Mouse (Mus musculus) heart, postnatal 4 days (tissue): ENCODE measurements at regions not wholly inside any gene's neighbourhood (a gene's known extent, or its start where the extent isn't known, plus 50 kb on each side); places are given as distances from the start of the nearest gene placed in this dataset.

Source experiments
- DNase-seq: peaks from one replicate; pipeline ENCODE4 v3.0.0; 2021

DNA sequence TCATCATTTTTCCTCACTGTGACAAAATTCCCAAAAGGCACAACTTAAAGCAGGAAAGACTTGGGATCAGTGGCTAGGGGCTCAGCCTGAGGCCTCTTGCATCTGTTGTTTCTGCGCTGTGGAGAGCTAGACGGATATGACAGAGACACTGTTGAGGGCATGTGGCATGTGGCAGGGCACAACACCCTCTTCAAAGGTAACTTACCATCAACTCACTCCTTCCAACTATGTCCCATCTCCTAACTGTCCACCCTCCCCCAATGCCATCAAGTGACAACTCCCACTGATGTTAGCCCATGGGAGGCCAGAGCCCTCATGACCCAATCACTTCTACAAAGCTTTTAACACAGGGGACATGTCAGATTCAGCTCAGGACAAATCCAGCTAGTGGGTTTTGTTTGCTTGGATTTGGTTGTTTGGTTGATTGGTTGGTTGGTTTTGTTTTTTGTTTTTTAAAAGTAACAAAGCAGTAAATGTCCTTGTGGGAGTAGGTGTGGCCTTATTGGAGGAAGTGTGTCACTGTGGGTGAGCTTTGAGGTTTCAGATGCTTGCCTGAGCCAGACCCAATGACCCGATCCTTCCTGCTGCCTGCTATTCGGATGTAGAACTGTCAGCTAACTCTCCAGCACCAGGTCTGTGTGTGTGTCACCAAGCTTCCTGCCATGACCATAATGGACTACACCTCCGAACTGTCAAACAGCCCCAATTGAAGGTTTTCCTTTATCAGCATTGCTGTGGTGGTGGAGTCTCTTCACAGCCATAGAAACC is 53.2 kb upstream of the Lef1 start:
- no peak for DNase-seq

DNA sequence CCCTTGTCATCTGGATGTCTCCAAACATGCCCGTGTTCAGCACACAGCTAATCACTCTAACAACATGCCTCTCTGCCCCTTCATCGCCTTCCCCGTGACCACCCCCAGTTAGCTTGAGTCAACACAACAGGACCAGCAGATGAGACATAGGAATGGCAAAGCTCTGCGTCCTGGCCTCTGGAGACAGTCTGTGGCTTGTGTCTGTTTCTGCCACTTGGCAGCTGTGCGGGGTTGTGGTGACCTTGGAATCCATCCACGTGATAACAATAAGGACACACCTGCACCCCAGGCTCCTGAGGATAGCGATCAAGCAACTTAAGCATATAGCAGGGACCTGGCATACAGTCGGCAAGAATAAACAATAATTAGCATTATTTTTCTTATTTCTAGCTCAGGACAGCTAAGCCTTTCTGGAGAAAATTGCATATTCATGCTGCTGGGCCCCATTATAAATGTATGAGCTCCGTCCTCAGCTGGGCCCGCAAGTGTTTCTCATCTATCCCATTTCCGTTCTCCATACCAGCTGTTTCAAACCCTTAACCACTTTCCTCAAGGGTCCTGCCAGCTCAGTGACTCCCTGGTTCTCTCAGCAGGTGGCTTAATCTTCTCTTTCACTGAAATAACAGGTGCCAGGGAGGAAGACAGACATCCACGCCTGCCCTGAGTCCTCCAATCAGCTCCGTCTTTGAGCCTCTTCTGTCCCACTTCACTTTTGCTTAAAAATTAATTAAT is 55.9 kb upstream of the Lef1 start:
- no peak for DNase-seq

DNA sequence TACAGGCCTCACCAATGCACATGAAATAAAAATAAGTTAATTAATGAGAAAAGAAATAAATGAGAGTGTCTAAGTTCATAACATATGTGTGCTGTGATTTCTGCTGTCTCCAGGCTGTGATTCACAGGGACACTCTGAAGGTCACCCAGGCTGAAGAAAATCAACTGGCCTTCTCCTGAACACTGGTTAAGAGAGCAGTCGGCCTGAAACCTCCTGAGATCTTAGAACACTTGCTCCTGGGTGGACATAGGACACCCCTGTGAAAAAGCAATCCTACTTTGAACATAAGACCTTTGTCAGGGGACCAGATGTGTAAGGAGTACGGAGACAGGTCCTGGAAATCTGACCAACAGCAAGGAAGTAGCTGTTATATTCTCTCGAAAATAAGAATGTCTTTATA is 62.6 kb upstream of the Lef1 start:
- no peak for DNase-seq

DNA sequence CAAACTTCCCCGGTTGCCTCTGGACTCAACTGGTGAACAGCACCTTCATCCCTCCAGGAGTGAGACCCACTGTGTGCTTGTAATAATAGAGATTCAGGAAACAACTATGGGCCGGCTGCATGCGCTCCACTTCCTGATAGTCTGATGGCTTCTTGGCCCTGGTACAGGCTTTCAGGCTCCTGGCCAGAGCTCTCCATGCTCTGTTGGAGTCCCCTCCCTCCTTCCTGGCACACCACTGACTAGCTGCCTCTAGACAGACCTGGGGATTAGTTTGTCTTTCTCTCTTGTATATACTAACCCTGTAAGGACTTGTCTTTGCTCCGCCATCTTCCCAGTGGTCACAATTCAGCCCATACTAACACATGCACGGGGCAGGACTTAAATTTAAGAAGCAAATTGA is 63.9 kb upstream of the Lef1 start:
- DNase-seq, result peak; percentile 68

DNA sequence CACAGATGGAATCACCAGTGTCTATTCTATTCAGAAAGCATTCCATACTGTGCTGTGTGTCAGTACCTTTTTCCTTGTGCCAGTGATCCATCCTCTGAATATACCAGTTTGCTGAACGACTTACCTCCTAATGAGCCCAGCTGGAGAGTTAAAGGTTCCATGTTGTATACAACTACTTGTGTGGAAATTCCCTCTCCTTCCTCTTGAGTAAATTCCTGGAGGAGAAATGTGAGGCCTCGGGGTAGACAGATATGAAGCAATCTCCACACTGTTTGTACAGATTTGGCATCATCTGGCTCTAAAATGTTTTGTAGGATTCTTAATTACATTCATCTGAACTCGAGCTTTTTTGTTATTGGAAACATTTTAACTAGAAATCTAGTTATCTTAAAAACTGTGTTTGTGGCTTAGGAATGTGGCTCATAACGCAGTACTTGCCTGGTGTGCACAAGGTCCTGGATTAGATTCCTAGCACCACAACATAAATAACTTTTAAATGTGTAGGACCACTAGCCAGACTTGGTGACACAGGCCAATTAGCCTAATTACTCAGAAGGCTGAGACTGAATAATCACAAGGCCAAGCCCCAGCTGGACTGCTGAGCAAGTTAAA is 70.0 kb upstream of the Lef1 start:
- no peak for DNase-seq

DNA sequence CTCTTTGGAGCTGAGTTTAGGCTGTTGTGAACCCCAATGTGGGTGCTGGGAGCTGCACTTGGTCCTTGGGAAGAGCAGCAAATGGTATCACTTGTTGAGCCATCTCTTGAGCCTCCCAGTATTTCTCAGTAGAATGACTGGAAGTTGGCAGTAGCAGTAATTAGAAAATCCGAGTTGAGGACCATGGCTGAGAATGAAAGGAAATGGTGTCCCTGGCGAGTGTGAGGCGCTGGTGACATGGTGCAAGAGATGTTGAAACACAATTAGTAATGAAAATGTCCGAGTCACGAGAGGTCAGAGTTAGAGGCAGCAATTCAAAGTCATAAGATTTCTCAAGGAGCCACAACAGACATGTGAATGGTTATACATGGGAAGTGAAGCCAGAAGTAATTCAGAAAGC is 73.2 kb upstream of the Lef1 start:
- no peak for DNase-seq

DNA sequence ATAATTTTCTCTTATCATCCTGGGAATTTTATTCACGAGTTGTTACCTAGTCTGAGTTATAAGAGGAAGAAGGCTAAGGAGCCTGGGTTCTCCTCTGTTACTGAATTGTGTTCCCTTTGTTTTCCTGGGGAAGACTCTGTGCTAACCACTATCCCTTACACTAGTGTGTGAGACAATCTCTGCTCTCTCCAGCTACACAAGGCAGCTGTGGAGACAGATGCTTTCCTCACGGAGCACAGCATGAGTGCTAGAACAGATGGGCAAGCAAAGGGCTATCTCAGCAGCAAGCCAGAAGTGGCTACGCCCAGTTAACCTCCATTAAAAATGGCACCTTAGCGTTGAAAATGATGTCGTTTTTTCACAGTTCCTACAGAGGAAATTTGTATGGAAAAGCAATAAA is 75.5 kb upstream of the Lef1 start:
- DNase-seq, result no peak

DNA sequence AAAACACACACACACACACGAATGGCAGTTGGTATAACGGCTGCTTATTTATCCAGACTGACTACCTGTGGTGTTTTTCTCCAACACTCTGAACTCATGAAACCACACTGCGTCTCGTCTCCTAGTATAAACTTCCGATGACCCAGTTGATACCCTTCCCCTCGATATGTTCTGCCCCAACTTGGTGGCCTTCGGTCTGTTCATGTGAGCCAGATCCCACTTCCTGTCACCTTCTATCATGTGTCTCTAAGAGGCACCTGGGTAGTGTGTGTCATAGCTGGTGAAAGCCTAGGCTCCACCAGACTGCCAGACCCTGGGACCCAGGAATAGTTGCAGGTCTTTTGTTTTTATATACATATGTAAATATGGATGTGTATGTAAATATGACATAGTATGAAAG is 83.9 kb upstream of the Lef1 start:
- DNase-seq, result no peak

DNA sequence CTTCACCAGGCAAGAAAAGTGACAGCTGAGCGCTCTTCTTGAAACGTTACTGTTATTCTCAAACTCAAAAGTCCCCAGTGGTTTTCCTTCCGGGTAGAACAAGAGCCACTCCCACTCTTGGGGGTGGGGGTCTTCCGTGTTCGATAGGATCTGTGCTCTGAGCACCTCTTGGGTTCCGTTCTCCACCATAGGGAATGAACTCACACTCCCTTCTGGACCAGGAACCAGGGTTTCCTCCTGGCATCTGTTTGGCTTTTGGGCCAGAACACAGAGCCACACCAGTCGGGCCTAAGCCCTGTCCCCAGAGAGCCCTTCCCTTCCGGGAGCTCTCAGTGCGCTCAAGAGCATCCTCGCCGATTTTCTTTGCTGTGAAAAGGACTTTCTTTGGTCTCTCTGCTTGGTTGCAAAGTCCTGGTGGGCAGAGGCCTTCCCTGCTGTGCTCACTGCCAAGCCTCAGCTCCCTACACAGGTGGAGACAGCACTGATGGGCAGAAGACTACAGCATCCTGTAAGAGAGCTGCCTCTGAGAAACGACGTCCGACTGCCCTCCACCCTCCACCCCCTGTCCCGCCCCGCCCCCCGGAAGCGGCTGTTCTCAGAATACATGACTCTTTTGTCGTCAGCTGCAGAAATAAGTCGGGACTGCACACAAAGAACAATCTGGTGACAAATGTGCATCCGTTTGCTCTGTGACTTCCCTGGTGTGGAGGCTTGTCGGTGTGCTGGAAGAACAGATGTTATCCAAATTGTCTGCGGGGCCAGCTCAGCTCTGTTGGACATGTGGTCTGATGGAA is 90.9 kb upstream of the Lef1 start:
- DNase-seq, result peak; percentile 57

DNA sequence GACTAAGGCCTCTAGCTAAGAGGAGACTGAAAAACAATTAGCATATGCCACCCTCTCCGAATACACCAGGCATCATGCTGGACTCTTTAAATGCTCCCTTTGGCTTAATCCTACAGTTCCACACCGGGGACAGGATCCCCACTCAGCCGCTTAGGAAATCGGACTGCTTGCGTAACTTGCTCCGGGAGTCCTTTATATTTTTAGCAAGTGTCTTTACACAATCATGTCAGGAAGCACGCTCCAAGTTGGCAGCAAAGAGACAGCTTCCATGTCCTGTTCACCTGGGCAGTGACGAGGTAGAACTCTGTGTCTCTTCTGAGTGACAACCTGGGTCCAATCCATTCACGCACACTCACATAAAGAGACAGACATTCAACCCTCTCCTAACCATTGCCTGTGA is 92.4 kb upstream of the Lef1 start:
- no peak for DNase-seq

DNA sequence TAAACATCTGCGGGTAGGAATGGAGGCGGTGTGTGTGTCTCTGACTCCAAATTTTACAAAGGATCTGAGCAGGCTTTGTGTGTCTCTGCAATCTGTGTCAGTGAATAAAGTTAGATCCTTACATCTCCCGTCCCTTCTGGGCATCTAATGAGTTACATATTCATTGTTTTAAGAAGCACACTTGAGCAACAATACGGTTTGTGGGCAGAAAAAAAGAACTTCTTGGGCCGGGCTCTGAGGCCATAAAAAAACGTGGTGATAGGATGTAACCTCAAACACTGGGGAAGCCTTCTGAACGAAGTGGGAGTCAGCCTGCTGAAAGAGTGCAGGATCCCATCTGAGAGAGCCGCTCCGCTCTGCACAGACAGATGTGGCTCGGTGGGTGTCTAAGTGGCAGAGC is 94.2 kb upstream of the Lef1 start:
- no peak for DNase-seq

DNA sequence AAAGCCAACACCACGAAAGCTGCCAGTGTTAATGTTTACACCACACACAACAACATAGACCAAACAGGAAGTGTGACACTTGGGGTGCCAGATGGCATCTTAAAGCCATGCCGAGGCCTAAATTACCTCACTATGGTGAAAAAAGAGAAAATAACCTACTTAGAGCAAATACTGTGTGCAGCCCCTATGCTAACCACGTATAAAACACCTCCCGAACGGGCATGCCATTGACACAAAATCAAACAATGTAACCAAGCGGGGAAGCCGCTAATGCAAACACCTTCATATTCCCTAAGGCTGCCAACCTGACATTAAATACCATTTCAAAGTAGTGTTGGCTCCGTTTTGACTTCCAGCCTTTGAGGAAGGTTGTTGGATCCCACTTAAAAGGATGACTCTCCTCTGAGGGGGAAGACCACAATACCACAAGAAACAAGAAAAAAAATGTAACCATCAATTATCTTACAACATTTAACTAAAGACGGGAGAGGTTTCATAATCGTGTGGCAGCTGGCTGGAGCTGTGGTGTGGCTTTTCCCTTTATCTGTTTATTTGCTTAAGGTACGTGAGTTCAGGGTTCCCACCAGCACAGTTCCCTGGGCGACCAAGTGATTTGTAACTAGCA is 96.1 kb upstream of the Lef1 start:
- DNase-seq, result no peak

DNA sequence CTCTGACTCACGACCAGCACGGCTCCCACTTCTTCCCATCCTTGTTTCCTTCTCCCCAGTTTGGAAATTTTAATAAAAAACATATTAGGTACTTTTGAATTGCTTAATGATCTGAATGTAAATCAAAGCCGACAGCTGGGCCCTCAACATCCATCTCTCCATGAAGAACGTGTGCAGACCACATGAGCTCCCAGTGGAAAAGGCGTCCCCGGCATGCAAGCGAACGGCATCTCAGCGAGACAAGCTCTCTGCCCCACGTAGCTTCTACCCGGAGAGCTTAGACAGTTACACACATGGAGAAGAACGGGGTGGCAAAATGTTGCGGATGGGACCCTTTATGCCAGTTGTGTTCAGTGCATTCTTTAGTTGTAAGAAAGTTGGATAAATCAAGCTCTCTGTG is 109.6 kb upstream of the Lef1 start:
- DNase-seq, result no peak

DNA sequence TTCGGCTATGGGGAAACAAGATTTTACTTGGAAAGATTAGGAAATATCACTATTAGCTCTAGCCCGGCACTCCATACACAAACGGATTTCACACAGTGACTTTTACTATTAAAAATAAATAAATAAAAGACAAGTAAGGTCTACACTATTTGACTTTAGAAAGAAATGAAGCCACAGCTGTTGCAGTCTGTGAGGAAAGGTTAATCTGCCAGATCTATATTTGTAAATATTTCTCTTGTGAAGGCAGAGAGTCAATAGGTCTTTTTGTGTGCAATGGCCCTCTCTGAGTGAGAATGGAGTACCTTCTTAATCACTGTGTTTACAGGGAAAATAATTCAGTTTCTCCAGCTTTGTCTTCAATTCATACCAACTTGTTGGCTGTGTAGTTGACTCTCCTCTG is 110.0 kb upstream of the Lef1 start:
- no peak for DNase-seq

DNA sequence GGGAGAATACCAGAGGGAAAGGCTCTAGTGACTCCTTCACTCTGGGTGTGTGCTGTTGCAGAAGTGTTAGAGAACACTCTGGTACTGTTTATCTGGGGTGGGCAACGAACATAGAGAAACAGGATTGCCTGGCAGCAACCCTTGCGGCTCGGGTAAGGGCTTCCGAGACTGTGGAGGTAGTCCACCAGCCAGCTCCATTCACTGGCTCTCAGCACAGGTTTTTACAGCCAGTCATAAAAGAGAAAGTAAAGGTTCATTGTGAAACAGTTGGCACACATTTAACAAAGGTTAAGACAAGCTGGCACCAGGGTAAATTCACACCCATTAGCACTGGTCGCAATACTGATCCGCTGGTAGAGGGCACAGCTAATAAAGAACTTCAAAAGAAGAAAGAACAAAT is 110.5 kb upstream of the Lef1 start:
- no peak for DNase-seq

DNA sequence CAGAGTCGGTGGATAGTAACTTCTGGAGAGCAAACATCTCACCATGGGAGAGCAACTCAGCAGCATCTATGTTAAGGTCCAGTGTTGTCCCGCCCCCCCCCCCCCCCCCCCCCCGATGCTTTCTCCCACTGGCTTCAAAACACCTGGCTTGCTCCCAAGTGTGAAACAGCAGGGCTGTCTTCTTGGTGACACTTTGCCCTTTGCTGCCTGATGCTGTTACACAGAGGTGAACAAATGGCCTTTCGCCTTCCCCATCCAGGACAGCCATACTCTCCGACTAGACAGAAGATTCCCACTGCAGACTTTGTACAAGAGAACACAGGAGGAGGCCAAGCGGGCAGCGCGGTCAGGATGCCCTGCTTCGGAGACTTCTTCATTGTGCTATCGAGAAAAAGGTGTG is 111.8 kb upstream of the Lef1 start:
- DNase-seq, result no peak

DNA sequence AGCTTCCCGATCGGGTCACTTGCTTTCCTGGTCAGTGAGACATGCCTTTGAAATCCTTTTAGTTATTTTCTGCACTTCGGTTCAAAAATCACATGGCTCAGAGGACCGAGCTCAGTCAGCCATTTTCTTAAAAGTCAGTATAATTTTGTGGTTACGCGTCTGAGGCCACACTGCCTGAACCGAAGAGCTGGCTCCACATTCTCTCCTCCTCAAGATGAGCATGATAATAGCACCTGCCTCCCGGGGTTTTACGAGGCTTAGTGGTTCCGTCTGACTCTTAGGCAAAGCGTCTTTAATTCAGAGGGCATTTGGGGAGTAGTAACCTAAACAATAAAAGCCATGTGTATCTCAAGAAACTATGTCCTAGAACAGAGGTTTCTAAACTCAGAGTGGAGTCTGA is 113.5 kb upstream of the Lef1 start:
- DNase-seq, result no peak

DNA sequence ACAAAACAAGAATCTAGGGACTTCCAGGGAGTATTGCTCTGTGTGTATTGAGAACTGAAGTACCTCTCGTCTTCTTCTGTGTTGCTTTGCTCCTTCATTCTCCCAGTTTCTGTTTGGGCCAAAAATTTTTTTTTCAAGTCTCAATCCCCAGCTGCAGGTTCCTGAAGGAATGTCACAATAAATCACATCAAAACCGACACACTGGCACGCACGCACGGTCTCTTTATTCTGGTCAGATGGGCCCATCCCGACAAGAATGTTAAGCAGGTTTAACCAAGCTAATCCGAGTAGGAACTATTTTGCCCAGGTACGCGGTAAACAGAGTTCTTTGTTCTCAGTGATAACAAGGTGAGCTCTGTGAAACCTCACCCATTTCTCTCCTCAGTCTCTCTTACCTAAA is 118.3 kb upstream of the Lef1 start:
- no peak for DNase-seq

DNA sequence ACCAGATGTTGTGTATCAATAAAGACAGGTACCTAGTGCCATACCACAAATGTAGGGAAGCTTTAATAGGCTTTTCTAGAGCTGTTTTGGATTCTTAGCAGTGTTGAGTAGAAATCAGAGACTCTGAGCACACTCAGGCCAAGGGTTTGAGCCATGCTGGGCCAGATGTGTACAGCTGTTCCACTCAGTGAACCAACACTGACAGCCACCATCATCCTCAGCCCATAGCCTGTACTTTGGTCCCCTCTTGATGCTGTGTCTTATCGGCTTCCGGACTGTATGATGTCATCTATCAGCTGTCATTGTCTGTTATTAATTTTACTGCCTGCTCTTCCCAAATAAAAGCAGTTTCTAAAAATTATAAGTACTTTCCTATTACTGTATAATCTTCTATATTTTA is 123.6 kb upstream of the Lef1 start:
- DNase-seq, result peak; percentile 30

DNA sequence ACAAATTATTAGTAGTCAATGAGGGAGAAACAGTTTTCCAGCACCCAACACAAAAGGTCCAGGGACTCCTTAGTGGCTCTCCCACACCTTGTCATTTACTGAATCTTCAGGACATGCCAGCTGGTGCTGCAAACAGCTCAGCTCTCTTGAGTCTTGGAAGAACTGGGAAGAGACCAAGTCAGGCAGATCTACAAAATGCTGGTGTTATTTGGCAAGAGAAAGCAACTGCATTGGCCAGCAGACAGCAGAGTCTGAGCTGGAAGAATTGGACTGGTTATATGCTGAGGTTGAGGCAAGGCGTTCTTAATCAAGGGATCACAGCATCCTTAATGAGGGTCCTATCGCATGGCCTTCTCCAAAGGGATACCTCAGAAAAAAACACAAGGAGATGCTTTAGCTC is 124.2 kb upstream of the Lef1 start:
- DNase-seq, result no peak

DNA sequence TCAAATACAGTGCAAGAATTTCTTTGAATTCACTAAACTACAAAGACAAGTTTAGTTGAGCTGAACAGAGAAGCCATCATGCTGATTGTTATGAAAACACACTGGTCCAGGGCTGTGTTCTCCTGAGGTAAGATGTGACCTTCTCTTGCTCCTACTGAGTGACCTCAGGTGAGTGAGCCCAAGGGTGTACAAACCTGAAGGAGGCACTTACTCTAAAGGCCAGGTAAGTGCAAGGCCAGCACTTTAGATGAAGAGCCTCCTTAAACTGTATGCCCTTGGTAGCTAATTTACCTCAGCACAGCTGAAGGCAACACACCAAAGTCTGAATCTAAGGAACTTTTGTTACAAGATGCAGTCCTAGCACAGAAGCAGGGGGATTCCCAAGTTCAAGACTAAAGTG is 128.7 kb upstream of the Lef1 start:
- DNase-seq, result no peak

DNA sequence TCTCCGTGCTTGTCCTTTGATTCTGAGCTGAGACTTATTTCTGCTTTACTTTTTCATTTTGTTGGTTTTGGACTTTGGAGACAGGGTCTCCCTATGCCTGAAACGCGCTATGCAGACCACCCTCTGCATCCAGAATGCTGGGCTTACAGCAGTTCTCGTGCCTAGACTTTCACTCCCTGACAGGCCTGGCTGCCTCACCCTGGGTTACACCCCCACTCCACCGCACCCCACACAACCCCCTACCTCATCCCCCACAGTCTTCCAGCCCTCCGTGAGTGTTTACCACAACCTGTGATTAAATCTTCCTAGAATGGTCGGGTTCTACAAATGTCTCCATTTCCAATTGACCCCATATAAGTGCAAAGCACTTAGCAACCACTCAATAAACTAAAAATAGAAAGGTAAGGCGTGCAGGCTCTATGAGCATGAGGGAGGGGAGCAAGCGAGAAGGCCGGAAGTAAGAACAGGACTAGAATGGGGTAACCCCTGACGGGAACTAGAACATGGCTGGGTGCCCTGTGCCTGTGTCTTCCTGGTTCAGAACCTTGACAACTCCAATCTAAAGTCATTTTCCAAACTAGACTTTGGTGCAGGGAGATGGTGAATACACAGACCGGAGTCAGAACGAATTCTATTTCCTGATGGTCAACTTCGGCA is 131.2 kb upstream of the Lef1 start:
- no peak for DNase-seq
